Mouse (Mus musculus) spleen, adult 2 months (tissue): ENCODE measurements at regions not wholly inside any gene's neighbourhood (a gene's known extent, or its start where the extent isn't known, plus 50 kb on each side); places are given as distances from the start of the nearest gene placed in this dataset.

Experiments used
- CTCF ChIP-seq: fragments of 200-500 bp; IDR thresholded peaks from 2 replicates; pipeline ENCODE4 v1.5.1; 2011; ENCODE audit warnings: mild to moderate bottlenecking, inconsistent platforms; ENCODE audit not compliant: insufficient read depth, insufficient read length, insufficient replicate concordance; ENCODE audit errors: extremely low read depth
- POLR2A ChIP-seq: fragments of 200-500 bp; IDR thresholded peaks from 2 replicates; pipeline ENCODE4 v1.6.1; 2011; ENCODE audit warnings: low read depth, low read length, inconsistent platforms

GRCm38 (mm10) chr6:126353346-126353745 is 181.9 kb downstream of the Kcna5 start:
- TF ChIP-seq CTCF = no peak
- no peak for TF ChIP-seq POLR2A
